Mouse (Mus musculus) liver, embryonic 16.5 days (tissue): ENCODE measurements around the gene Tnrc6c. TPM values are rescaled to one million over a fixed set of nuclear protein-coding genes. Genes with fewer than 3 reads are reported as not detected.
A peak's percentile ranks its signal among the peaks of the same experiment; 100 is the strongest.

Experiments
- ATAC-seq: fragments of 200-750 bp; cut with Nextera tagmentation; 2 replicates; pipeline ENCODE4 v1.8.0; 2017; ENCODE audit warnings: low read depth, mild to moderate bottlenecking, moderate number of reproducible peaks, moderate library complexity
- H3K27ac ChIP-seq: fragments of 300-500 bp; sonication (generic); 2 replicates; pipeline ENCODE4 v1.5.1; 2014; ENCODE audit warnings: mild to moderate bottlenecking, low read length
- H3K27me3 ChIP-seq: fragments of 300-500 bp; sonication (generic); 2 replicates; pipeline ENCODE4 v1.6.1; 2014; ENCODE audit warnings: low read depth, low read length, mixed read lengths; ENCODE audit not compliant: control insufficient read depth, insufficient read depth
- H3K36me3 ChIP-seq: fragments of 300-500 bp; sonication (generic); 2 replicates; pipeline ENCODE4 v1.6.1; 2014; ENCODE audit warnings: mild to moderate bottlenecking; ENCODE audit not compliant: control insufficient read depth, insufficient read depth
- H3K4me1 ChIP-seq: fragments of 300-500 bp; sonication (generic); 2 replicates; pipeline ENCODE4 v1.6.1; 2014; ENCODE audit warnings: low read depth, low read length, mixed read lengths; ENCODE audit not compliant: control insufficient read depth
- H3K4me2 ChIP-seq: fragments of 300-500 bp; sonication (generic); 2 replicates; pipeline ENCODE4 v1.6.1; 2014; ENCODE audit warnings: low read depth, low read length, mixed read lengths
- H3K4me3 ChIP-seq: fragments of 300-500 bp; sonication (generic); 2 replicates; pipeline ENCODE4 v1.5.1; 2014; ENCODE audit warnings: low read depth, mild to moderate bottlenecking, low read length
- H3K9ac ChIP-seq: fragments of 300-500 bp; sonication (generic); 2 replicates; pipeline ENCODE4 v1.6.1; 2014; ENCODE audit warnings: low read depth, low read length
- H3K9me3 ChIP-seq: fragments of 300-500 bp; sonication (generic); replicated peaks from 2 replicates; pipeline ENCODE4 v1.6.1; 2016; ENCODE audit warnings: low read length; ENCODE audit not compliant: control insufficient read depth
- WGBS: fragments of 180-500 bp; shearing (Covaris S2); extraction: QIAGEN DNeasy Blood & Tissue Kit; methylation state at CpG from one replicate; pipeline ENCODE4 v1.1.7; 2014; ENCODE audit not compliant: insufficient replicate concordance; 5-methylcytosine and 5-hydroxymethylcytosine counted together
- polyA plus RNA-seq: library from polyadenylated mRNA; unstranded; fragments of >200 nt; fragmentation: Nextera tagmentation; extraction: Ambion mirVana; gene quantifications from 2 replicates; pipeline ENCODE4 v1.2.1, GENCODE M21; 2015

Gene Tnrc6c
- polyA plus RNA-seq, 1 experiment from 2014 or later = 2.1 TPM

- 79% methylated on average over 3 of the region's 3 CpGs for WGBS
- Histone ChIP-seq H3K27ac (no peak overlapping the region), H3K9me3 (no peaks in the 10 kb centered on the region), H3K4me3 (no peak overlapping the region), H3K27me3 (no peaks in the 10 kb centered on the region), H3K9ac (no peak overlapping the region), H3K36me3 (peaks cover 18% of the 10 kb centered on the region), H3K4me2 (no peak overlapping the region), H3K4me1 (no peaks in the 10 kb centered on the region)
- ATAC-seq = no peak
Observed at GRCm38 (mm10) chr11:117718838-117719237, 64.7 kb downstream of the Tnrc6c start.

- Histone ChIP-seq H3K36me3 (peaks cover 8% of the 10 kb centered on the region; the same call in 1 of the 2 replicates), H3K27ac (no peak overlapping the region), H3K4me2 (no peak overlapping the region), H3K9me3 (no peaks in the 10 kb centered on the region), H3K4me3 (no peak overlapping the region), H3K27me3 (no peaks in the 10 kb centered on the region), H3K4me1 (no peaks in the 10 kb centered on the region; the same call in 1 of the 2 replicates), H3K9ac (no peak overlapping the region)
- ATAC-seq = no peak
- 34% methylated on average over 6 of the region's 6 CpGs for whole genome bisulfite sequencing
Observed at GRCm38 (mm10) chr11:117724604-117725301, 70.7 kb downstream of the Tnrc6c start.

GRCm38 (mm10) chr11:117727031-117727430 lies 72.9 kb downstream of the Tnrc6c start:
- Histone ChIP-seq H3K4me2 (no peak overlapping the region), H3K27ac (no peak overlapping the region), H3K9me3 (no peaks in the 10 kb centered on the region), H3K4me1 (no peaks in the 10 kb centered on the region; the same call in 1 of the 2 replicates), H3K9ac (no peak overlapping the region), H3K27me3 (no peaks in the 10 kb centered on the region), H3K4me3 (no peak overlapping the region), H3K36me3 (0 out of 2 replicates have a peak, but pooled peaks cover 3% of the 10 kb centered on the region)
- ATAC-seq = no peak
- 69% methylated on average over 4 of the region's 4 CpGs for WGBS

GRCm38 (mm10) chr11:117728245-117728644 lies 74.2 kb downstream of the Tnrc6c start:
- Histone ChIP-seq H3K4me1 (no peaks in the 10 kb centered on the region; the same call in 1 of the 2 replicates), H3K4me3 (no peak overlapping the region), H3K27ac (no peak overlapping the region), H3K36me3 (no peaks in the 10 kb centered on the region), H3K9me3 (no peaks in the 10 kb centered on the region), H3K4me2 (no peak overlapping the region), H3K27me3 (no peaks in the 10 kb centered on the region), H3K9ac (no peak overlapping the region)
- ATAC-seq = no peak
- 77% methylated on average over 5 of the region's 5 CpGs for WGBS

- ATAC-seq = 0 out of 2 replicates have a peak, but pooled peaks have one; percentile 39
- no peak overlapping the region for H3K27ac ChIP-seq
- no peak overlapping the region for H3K4me2 ChIP-seq
Observed at GRCm38 (mm10) chr11:117728841-117729240, 74.8 kb downstream of the Tnrc6c start.

GRCm38 (mm10) chr11:117729341-117729740 lies 75.3 kb downstream of the Tnrc6c start:
- 69% methylated on average over 3 of the region's 3 CpGs for WGBS
- Histone ChIP-seq H3K4me1 (no peaks in the 10 kb centered on the region; the same call in 1 of the 2 replicates), H3K9ac (no peak overlapping the region), H3K27ac (no peak overlapping the region), H3K36me3 (no peaks in the 10 kb centered on the region), H3K9me3 (no peaks in the 10 kb centered on the region), H3K4me3 (no peak overlapping the region), H3K27me3 (no peaks in the 10 kb centered on the region), H3K4me2 (no peak overlapping the region)
- 0 out of 2 replicates have a peak, but pooled peaks have one; percentile 19 for ATAC-seq

More at GRCm38 (mm10) chr11:117728841-117729240, 74.8 kb downstream of the Tnrc6c start:
- Histone ChIP-seq H3K9ac (no peak overlapping the region), H3K36me3 (no peaks in the 10 kb centered on the region), H3K27me3 (no peaks in the 10 kb centered on the region), H3K9me3 (no peaks in the 10 kb centered on the region), H3K4me1 (no peaks in the 10 kb centered on the region; the same call in 1 of the 2 replicates), H3K4me3 (no peak overlapping the region)
- 64% methylated on average over 1 of the region's 1 CpGs for WGBS

- H3K36me3 ChIP-seq = no peaks in the 10 kb centered on the region
- H3K9ac ChIP-seq = no peak overlapping the region
- no peak overlapping the region for H3K27ac ChIP-seq
- 69% methylated on average over 7 of the region's 7 CpGs for WGBS
- no peak overlapping the region for H3K4me3 ChIP-seq
- no peak overlapping the region for H3K4me2 ChIP-seq
- H3K27me3 ChIP-seq = no peaks in the 10 kb centered on the region
- no peaks in the 10 kb centered on the region; the same call in 1 of the 2 replicates for H3K4me1 ChIP-seq
- ATAC-seq = no peak
- no peaks in the 10 kb centered on the region for H3K9me3 ChIP-seq
Observed at GRCm38 (mm10) chr11:117729798-117730489, 75.9 kb downstream of the Tnrc6c start.

- WGBS = 79% methylated on average over 4 of the region's 4 CpGs
- no peaks in the 10 kb centered on the region for H3K27me3 ChIP-seq
Observed at GRCm38 (mm10) chr11:117730490-117730838, 76.4 kb downstream of the Tnrc6c start.

GRCm38 (mm10) chr11:117731470-117731869 lies 77.4 kb downstream of the Tnrc6c start:
- H3K9me3 ChIP-seq = no peaks in the 10 kb centered on the region
- H3K4me2 ChIP-seq = no peak overlapping the region
- H3K9ac ChIP-seq = no peak overlapping the region
- no peak overlapping the region for H3K27ac ChIP-seq
- no peak overlapping the region for H3K4me3 ChIP-seq
- H3K27me3 ChIP-seq = no peaks in the 10 kb centered on the region
- no peaks in the 10 kb centered on the region; the same call in 1 of the 2 replicates for H3K36me3 ChIP-seq
- WGBS = 86% methylated on average over 7 of the region's 7 CpGs
- no peaks in the 10 kb centered on the region; the same call in 1 of the 2 replicates for H3K4me1 ChIP-seq
- no peak for ATAC-seq

More at GRCm38 (mm10) chr11:117730490-117730838, 76.4 kb downstream of the Tnrc6c start:
- Histone ChIP-seq H3K9me3 (no peaks in the 10 kb centered on the region), H3K9ac (no peak overlapping the region), H3K27ac (no peak overlapping the region), H3K4me1 (no peaks in the 10 kb centered on the region; the same call in 1 of the 2 replicates), H3K4me2 (no peak overlapping the region), H3K36me3 (no peaks in the 10 kb centered on the region), H3K4me3 (no peak overlapping the region)
- ATAC-seq = no peak
